Mouse (Mus musculus) gonadal fat pad, adult 2 months (tissue): ENCODE measurements around the gene Clstn3. TPM values are rescaled to one million over a fixed set of nuclear protein-coding genes. Genes with fewer than 3 reads are reported as not detected.
"Not testable (repeated sequence)": the region's sequence is repeated elsewhere in the genome, so short reads cannot be mapped to it uniquely, and the experiment has no call there.

Source experiments
- DNase-seq: peaks from one replicate; pipeline ENCODE4 v3.0.0-alpha.2; 2012; ENCODE audit warnings: low read depth
- polyA plus RNA-seq: library from polyadenylated mRNA; depleted of rRNA; stranded (reverse); fragments of >200 nt; gene quantifications from 2 replicates; pipeline ENCODE4 v1.2.3, GENCODE M21; 2012; rRNA removed

Clstn3 gene
- polyA plus RNA-seq, 1 experiment: 31.7 TPM

- no peak for DNase-seq
Measured at GRCm38 (mm10) chr6:124414150-124414926, 50.3 kb downstream of the Clstn3 start.

- DNase-seq: no peak
Measured at GRCm38 (mm10) chr6:124413770-124414149, 50.8 kb downstream of the Clstn3 start.

GRCm38 (mm10) chr6:124408355-124408754 is 56.2 kb downstream of the Clstn3 start:
- no peak for DNase-seq

DNA sequence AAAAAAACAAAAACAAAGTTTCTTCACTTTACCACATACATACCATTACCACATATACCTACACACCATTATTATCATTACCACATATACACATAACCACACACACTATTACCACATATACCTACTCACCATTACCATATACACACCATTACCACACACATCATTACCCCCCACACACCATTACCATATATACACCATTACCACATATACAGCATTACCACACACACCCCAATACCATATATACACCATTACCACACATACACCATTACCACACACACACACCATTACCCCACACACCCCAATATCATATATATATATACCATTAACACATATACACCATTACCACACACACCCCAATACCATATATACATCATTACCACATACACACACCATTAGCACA is 57.4 kb downstream of the Clstn3 start:
- DNase-seq: no peak

DNA sequence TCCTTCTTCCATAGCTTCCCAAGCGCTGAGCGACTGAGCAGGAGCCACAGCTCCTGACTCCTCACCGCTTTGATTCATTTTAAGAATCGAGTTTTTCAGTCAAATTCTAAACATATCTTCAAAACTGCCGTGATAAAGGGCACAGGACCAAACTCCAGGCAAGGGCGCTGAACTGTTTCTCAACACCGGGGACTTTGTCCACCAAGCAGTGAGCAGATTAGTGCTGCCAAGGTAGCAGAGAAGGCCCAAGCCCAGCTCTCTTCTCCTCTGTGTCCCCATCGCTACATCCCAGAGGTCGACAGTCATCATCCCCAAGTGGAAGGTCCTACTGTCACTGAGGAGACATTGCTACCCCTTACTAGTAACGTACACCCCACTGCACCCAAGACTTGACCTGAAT is 58.3 kb downstream of the Clstn3 start:
- no peak for DNase-seq

GRCm38 (mm10) chr6:124399738-124400137 is 64.9 kb downstream of the Clstn3 start:
- DNase-seq: no peak

GRCm38 (mm10) chr6:124394991-124395390 is 69.6 kb downstream of the Clstn3 start:
- not testable (repeated sequence) for DNase-seq

Other genes with a start within 250 kb of the Clstn3 start
- gene Vmn2r27, start 232.9 kb downstream of the Clstn3 start, polyA plus RNA-seq: not detected in 2 replicates
- 3.0 and 4.6 TPM in 2 replicates for gene Cd163, start 160.1 kb downstream of the Clstn3 start, polyA plus RNA-seq
- gene Pex5, start 49.7 kb downstream of the Clstn3 start, polyA plus RNA-seq: 56.4 and 60.9 TPM in 2 replicates
- 4.0 and 4.1 TPM in 2 replicates for gene C1rl, start 28.3 kb upstream of the Clstn3 start, polyA plus RNA-seq
- 39.6 and 67.0 TPM in 2 replicates for gene C1ra, start 47.6 kb upstream of the Clstn3 start, polyA plus RNA-seq
- 141 and 152 TPM in 2 replicates for gene C1s1, start 77.6 kb upstream of the Clstn3 start, polyA plus RNA-seq
- 0.10 TPM in 1 of 2 replicates, not detected in the other for gene C1rb, start 105.5 kb upstream of the Clstn3 start, polyA plus RNA-seq
- 2.1 and 2.5 TPM in 2 replicates for gene C1s2, start 171.3 kb upstream of the Clstn3 start, polyA plus RNA-seq
- 141 and 147 TPM in 2 replicates for gene Lpcat3, start 198.2 kb upstream of the Clstn3 start, polyA plus RNA-seq
- 43.6 and 44.2 TPM in 2 replicates for gene Emg1, start 247.4 kb upstream of the Clstn3 start, polyA plus RNA-seq
- gene Phb2, start 247.5 kb upstream of the Clstn3 start, polyA plus RNA-seq: 131 and 138 TPM in 2 replicates